Mouse (Mus musculus): ENCODE measurements around the gene Maml3.

Gene Maml3

GRCm38 (mm10) chr3:52006721-52007330, 98.0 kb downstream of the Maml3 start:
- DNase-seq (ENCODE audit: low read depth, low spot score), result no peak

DNA sequence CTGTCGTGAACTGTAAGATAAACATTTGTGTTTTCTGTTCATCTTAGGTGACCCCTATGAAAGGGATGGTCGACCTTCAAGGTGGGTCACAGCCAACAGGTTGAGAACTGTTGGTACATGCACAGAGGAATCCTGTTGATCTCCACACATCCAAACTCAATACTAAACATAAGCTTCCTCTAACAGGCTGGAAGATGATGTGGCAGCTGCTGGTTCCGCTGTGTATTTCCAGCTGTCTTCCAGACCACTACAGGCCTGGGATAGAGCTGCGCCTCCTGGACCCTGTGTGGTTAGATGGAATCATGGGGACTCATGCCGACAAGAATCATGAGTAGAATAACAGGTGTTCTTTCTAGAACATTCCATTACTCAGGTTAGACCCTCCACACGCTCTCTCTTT, 101.2 kb downstream of the Maml3 start:
- DNase-seq (ENCODE audit: low read depth, low spot score), result no peak

- no peak for DNase-seq (ENCODE audit: low read depth, low spot score)
Observed at GRCm38 (mm10) chr3:52001518-52001895, 103.4 kb downstream of the Maml3 start.

DNA sequence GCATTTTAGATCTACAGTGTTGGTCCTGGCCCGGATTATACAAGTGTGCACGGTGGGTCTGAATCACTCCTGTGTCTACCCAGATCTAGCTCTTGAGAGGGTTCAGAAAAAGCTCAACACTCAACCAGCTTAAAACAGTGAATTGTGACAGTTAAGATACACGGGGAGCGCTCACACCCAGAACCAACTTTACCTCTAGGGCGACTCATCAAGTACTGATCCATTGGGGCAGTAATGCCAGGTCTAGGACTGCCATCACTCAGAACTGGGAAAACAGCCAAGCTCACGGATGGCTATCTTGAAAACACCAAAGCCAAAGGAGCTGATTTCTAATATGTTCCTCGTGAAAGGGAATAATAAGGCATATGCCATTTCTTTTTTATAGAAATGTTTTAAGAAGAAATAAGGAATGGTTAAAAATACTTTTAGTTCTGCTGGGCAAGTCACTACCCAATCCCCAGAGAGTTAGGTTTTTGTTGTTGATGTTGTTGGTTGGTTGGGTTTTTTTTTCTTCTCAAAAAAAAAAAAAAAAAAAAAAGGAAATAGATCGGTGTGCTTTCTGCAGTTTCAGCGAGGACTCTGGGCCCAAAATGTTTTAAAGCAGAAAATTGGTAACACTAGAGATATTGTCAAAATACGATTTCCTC, 103.9 kb downstream of the Maml3 start:
- DNase-seq (ENCODE audit: low read depth, low spot score), result no peak

- DNase-seq (ENCODE audit: low read depth, low spot score), result no peak
Observed at GRCm38 (mm10) chr3:51999671-52000437, 105.0 kb downstream of the Maml3 start.

DNA sequence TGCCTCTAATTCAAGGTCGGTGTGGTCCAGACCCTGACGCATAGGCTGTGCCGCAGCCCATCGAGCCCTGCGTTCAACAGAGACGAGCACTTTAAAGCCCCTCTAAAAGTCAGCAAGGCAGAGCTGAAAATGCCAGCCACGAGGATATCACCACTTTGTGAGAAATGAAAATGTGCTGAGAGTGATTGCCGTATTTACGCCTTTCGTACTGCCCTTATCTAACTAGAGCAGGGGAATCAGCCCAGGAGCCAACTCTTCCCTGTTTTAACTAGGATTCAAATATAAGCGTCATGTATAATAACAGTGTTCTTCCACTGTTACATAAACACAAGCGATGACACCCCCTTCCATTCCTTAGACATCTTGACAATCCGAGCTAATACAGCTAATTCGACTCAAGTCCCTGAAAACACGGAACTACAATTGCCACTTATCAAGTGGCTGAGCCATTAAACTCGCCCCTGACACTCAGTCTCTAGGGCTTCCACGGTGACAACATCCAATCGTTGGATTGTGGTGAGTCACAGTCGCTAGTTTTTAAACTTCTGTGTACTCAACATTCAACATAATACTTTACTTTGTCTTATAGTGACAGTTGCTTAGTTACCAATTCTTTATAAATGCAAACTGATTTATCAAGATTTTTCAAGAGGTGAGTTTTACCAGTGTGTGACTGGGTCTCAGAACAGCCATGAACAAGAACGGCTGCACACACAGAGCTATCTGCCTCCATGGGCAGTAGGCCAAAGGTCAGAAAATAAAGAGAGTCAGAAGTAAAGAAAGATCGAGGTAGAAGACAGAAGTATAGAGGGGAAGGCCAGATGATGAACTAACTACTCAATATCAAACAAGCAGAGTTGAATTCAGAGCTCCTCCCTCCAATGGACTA, 106.1 kb downstream of the Maml3 start:
- DNase-seq (ENCODE audit: low read depth, low spot score), result no peak

GRCm38 (mm10) chr3:51997616-51998015, 107.3 kb downstream of the Maml3 start:
- DNase-seq (ENCODE audit: low read depth, low spot score), result no peak

GRCm38 (mm10) chr3:51986507-51986906, 118.4 kb downstream of the Maml3 start:
- no peak for DNase-seq (ENCODE audit: low read depth, low spot score)

DNA sequence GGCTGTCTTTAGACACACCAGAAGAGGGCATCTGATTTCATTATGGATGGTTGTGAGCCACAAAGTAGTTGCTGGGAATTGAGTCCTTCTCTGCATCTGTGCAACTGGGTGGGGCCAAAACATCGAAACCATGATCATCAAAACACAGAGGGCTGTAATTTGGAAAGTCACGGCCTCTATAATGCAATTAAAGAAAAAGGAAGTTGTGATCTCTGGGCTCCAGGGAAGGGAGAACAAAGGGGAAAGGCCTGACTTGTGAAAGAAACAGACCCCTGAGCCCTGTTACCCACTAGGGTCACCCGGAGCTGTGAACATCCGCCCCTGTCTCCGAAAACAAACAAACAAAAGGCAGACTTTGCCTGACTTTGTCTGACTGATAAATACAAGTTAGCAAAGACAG, 123.4 kb downstream of the Maml3 start:
- DNase-seq (ENCODE audit: low read depth, low spot score), result no peak

- no peak for DNase-seq (ENCODE audit: low read depth, low spot score)
Observed at GRCm38 (mm10) chr3:51977654-51978352, 127.1 kb downstream of the Maml3 start.

- DNase-seq (ENCODE audit: low read depth, low spot score), result no peak
Observed at GRCm38 (mm10) chr3:51974601-51975000, 130.3 kb downstream of the Maml3 start.

DNA sequence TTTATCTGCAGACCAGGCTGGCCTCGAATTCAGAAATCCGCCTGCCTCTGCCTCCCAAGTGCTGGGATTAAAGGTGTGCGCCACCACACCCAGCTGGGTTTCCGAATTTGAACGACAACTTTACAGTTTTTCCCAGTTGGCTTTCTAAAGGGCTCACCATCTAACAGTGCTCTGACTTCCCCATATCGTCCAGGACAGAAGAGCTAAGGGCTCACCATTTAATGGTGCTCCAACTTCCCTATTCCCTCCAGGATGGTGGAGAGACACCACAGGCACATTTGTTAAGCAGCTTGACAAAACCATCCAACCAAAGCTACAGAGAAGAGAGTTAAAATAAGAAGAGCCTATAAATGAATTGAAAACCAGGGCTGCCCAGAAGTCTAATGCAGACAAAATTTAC, 130.7 kb downstream of the Maml3 start:
- no peak for DNase-seq (ENCODE audit: low read depth, low spot score)

DNA sequence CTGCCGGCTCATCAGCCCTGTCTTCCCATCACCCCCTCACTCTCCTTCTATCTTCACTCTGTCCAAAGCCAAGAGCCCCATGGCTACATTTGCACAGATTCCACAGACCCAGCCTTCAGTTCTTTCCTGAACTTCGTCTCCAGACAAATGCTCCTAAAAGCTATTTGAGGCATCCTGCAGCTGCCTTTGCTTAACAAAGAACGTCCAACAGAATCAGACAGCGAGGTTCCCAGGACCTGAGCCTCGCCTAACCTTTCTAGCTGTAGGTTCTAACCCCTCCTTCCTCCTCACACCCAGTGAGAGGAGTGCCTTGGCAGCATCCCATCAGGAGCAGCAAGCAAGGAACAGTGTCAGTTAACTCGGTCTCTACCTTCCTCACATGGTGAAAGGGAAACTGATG, 132.3 kb downstream of the Maml3 start:
- no peak for DNase-seq (ENCODE audit: low read depth, low spot score)

- no peak for DNase-seq (ENCODE audit: low read depth, low spot score)
Observed at GRCm38 (mm10) chr3:51970489-51970888, 134.4 kb downstream of the Maml3 start.

DNA sequence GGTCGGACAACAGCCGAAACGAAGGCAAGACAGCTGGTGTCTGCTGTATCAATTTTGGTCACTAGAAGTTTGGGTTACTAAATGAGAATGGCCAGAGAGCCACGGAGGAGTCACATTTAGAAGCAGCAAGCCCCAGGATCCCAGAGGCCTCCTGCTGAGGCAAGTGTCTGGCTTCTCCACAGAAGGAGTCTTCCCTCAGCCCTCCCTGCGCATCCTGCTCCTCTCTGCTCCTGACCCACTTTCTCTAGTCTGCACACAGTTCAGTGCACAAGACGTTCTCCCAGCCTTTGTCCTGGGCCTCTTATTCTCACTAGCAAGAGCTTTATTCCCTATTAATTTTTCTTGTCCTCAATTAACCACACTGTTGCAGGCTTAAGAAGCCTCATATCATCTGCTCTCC, 135.4 kb downstream of the Maml3 start:
- no peak for DNase-seq (ENCODE audit: low read depth, low spot score)

GRCm38 (mm10) chr3:51965841-51966240, 139.0 kb downstream of the Maml3 start:
- no peak for DNase-seq (ENCODE audit: low read depth, low spot score)

GRCm38 (mm10) chr3:51965436-51965835, 139.4 kb downstream of the Maml3 start:
- no peak for DNase-seq (ENCODE audit: low read depth, low spot score)

- DNase-seq (ENCODE audit: low read depth, low spot score), result no peak
Observed at GRCm38 (mm10) chr3:51965008-51965407, 139.9 kb downstream of the Maml3 start.

DNA sequence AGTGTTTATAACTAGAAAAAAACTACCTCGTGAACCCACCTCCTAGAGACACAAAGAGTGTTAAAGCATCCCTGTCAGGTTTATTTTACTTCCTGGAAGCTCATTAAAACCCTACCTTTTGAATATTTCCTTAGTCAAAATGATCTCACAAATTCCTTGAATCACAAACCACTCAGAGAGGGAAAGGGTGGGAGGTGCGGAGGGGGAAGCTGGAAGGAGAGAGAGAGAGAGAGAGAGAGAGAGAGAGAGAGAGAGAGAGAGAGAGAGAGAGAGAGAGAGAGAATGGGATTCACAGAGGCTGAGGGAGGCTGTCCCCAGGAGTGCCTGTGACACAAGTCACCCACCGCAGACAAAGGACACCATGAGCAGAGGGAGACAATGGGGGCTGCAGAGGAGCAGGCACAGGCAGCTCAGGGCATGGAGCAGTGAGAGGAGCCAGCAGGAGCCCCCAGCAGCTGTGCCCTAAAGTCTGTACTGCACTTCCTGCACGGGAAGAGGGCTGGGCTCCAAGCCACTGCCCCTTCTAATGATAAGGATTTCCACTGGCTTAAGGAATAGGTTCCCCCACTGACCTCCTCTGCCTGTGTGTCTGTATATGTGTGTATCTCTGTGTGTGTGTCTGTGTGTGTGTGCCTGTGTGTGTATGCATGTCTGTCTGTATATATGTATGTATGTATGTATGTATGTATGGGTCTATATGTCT, 140.8 kb downstream of the Maml3 start:
- no peak for DNase-seq (ENCODE audit: low read depth, low spot score)

GRCm38 (mm10) chr3:51963151-51963791, 141.6 kb downstream of the Maml3 start:
- DNase-seq (ENCODE audit: low read depth, low spot score), result no peak
